Mouse (Mus musculus) spleen, embryonic (tissue): ENCODE measurements around the gene Apol8.

Source experiments
- CTCF ChIA-PET: fragments of 350-600 bp; sonication (Branson Sonifier 250); formaldehyde crosslinking; loops from one replicate; lab custom pipeline; 2022; lab: Charles Lee

Apol8 gene

GRCm38 (mm10) chr15:77789186-77789585, 32.4 kb upstream of the Apol8 start:
- CTCF ChIA-PET = interaction anchor here (0.7 kb wide), 1 partner anchor 9 kb away, joined by 3 read pairs; no protein-coding TSS in a partner anchor

- CTCF ChIA-PET = interaction anchor here (0.6 kb wide), 2 partner anchors 102 to 144 kb away, joined by 4 to 6 read pairs; no protein-coding TSS in a partner anchor
These were observed 31.6 kb upstream of the Apol8 start for GRCm38 (mm10) chr15:77788356-77788755.

DNA sequence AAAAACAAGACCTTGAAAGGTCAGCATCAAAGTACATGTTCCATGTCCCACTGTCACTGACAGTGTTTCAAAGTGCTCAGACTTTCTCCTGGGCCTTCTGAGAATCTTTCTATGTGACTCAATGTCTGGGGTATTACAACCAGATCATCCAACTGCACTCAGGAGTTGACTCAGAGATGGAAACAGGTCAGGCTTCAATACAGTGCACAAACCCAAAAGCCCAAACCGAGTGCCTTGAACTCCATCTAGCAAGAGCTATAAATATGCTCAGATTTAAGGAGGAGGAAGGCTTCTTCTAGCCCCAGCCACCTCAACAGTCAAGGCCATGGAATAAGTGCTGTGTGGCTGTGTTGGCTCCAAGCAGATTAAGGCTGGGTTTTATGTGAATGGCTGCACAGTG, 29.0 kb upstream of the Apol8 start:
- CTCF ChIA-PET = no interaction called here

DNA sequence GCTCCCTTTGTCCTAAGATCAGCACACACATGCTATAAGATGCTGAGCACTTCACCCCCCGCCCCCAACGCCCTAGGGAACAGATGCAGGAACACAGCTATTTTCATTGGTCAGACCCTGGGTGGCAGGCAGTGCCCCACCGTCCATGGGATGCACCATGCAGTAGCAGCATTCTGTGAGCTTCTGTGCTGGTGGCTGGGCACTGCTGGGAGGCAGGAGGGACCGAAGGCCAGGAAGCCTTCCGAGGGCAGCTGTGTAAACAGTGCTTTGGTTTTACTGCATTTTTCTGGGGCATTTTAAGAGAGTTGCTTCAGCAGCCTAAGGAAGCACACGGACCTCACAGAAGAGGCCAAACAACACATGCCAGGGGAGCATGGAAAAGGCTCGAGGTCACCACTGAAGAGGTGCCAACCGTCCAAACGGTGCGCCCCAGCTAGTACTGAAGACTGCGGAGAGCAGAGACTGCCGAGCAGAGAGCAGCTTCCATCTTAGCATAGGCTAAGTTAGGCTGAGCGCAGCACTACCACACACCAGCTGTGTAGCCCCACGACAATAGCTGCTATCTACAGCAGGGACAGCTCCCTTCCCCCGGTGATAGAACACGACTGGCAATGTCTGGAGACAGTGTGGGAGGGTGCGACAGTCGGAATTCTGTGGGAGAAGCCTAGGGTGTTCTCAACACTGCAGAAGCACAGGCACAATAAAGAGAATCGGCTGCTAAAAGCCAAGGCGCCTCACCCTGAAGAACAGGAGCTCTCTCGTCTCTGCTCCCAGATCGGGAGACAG, 27.4 kb upstream of the Apol8 start:
- CTCF ChIA-PET = interaction anchor here (1.2 kb wide), 1 partner anchor 9 kb away, joined by 3 read pairs; no protein-coding TSS in a partner anchor

- CTCF ChIA-PET = interaction anchor here (1.0 kb wide), 1 partner anchor 32 kb away, joined by 3 read pairs; no protein-coding TSS in a partner anchor
These were observed 25.7 kb upstream of the Apol8 start for GRCm38 (mm10) chr15:77782449-77783014.

- CTCF ChIA-PET = interaction anchor here (0.7 to 1.4 kb wide), 4 partner anchors 10 to 115 kb away, joined by 3 to 12 read pairs (median 4); no protein-coding TSS in a partner anchor
These were observed 18.6 kb upstream of the Apol8 start for GRCm38 (mm10) chr15:77775186-77775963.

DNA sequence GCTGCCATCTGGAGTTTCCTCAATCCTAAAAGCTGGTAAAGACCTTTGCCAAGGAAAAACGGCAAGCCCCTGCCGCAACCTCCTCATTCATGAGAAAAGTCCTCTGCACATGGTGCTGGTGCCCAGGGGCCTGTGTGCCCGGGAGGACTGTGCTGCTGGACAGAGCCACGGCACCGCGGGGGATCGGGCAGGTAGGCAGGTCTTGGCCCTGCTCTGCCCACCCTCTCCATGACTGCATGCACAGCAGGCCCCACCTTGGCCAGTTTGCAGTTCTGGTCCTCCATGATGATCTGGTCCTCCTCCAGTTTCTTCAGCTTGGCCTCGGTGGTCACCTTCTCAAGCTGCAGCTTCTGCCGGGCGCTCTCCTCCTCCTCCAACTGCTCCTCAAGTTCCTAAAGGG, 17.5 kb upstream of the Apol8 start:
- CTCF ChIA-PET = interaction anchor here (0.5 to 0.6 kb wide), 2 partner anchors 13 to 788 kb away, joined by 3 read pairs; no protein-coding TSS in a partner anchor

DNA sequence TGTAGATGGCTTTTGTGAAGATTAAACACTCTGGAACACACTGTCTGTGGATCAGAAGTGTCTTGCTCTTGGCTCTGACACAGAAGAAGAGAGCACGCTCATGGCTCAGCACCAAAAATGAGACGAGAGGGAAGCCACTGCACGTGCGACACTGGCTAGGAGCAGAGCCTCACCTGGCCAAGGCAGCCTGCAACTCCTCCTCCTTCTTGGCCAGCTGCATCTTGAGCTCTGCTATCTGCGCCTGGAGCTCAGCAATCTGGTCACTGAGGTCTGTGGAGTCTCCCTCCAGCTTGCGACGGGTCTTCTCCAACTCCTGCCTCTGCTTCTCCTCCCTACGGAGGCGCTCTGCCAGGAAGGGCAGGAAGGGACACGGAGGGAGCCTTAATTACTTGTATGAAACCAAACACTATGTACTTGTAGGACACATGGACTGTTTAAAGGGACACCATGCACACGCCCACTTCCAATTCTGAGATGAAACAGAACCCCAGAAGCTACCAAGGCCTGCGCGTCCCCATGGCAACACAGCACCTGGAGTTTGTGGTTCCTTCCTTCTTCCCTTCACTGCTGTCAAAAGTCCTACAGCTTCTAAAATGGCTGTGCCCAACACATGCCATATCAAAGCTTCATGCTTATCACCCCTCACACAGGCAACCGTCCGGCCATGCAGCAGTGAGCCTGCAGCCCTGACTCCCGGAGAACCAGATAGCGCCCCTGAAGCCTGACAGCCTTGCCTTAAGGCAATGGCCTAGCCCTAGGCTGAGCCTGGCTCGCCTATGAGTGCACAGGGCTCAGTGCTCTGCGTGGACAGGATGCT, 16.5 kb upstream of the Apol8 start:
- CTCF ChIA-PET = interaction anchor here (0.6 kb wide), 1 partner anchor 1176 kb away, joined by 3 read pairs; no protein-coding TSS in a partner anchor

DNA sequence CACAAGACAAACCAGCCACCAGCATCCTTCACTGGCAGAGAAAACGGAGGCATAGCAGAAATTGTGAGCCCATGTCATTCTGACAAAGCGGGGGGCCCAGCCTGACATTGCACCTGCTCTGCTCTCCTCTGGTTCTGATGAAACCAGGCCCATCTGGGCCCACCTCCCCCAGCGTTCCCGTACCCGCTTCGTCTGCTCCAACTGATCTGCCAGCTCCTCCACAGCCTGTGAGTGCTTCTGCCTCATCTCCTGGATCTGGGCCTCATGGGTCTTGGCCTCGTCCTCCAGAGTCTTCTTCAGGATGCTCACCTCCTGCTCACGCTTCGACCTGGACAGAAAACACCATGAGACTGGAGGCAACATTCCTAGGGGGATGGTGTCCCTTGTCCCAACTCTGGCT, 14.1 kb upstream of the Apol8 start:
- CTCF ChIA-PET = interaction anchor here (2.2 kb wide), 1 partner anchor 14 kb away, joined by 6 read pairs; the partner anchor contains the start of gene Apol8

GRCm38 (mm10) chr15:77770341-77770740, 13.5 kb upstream of the Apol8 start:
- CTCF ChIA-PET = interaction anchor here (2.2 kb wide), 1 partner anchor 13 kb away, joined by 6 read pairs; the partner anchor contains the start of gene Apol8

GRCm38 (mm10) chr15:77766981-77767380, 10.2 kb upstream of the Apol8 start:
- CTCF ChIA-PET = no interaction called here

- CTCF ChIA-PET = no interaction called here
These were observed 8.8 kb upstream of the Apol8 start for GRCm38 (mm10) chr15:77765484-77766093.

GRCm38 (mm10) chr15:77764391-77765006, 7.7 kb upstream of the Apol8 start:
- CTCF ChIA-PET = no interaction called here

GRCm38 (mm10) chr15:77763702-77764101, 6.9 kb upstream of the Apol8 start:
- CTCF ChIA-PET = interaction anchor here (0.6 kb wide), 1 partner anchor 1084 kb away, joined by 4 read pairs; no protein-coding TSS in a partner anchor

- CTCF ChIA-PET = interaction anchor here (1.2 kb wide), 1 partner anchor 13 kb away, joined by 3 read pairs; no protein-coding TSS in a partner anchor
These were observed 6.2 kb upstream of the Apol8 start for GRCm38 (mm10) chr15:77763050-77763449.

- CTCF ChIA-PET = interaction anchor here (0.5 to 1.2 kb wide), 5 partner anchors 13 to 128 kb away, joined by 3 read pairs; no protein-coding TSS in a partner anchor
These were observed 5.0 kb upstream of the Apol8 start for GRCm38 (mm10) chr15:77761561-77762380.

DNA sequence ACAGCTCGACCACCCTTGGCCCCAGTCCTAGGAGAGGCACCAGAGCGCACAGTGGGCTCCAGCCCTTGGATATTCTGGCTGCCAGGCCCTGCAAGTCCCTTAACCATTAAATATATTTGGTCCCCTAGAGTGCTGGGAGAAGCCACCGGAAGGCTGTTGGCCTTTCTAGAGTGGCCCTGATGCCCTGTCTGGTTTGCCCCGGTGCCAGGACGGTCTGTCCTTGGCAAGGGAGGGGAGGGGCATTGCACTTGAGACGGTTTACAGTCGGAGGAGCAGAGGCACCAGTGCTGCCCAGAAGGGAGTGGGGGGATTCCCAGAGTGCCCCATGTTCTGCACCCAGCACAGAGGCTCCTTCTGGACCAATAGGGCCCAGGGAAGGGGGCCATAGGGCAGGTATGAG, 4.3 kb upstream of the Apol8 start:
- CTCF ChIA-PET = interaction anchor here (0.6 to 1.4 kb wide), 3 partner anchors 8 to 14 kb away, joined by 3 to 18 read pairs (median 3); no protein-coding TSS in a partner anchor

- CTCF ChIA-PET = interaction anchor here (0.6 to 1.4 kb wide), 5 partner anchors 9 to 427 kb away, joined by 3 to 18 read pairs (median 7); no protein-coding TSS in a partner anchor
These were observed 3.2 kb upstream of the Apol8 start for GRCm38 (mm10) chr15:77760037-77760436.
